Mouse (Mus musculus) embryonic stem cell, embryonic (primary cell): ENCODE data around the gene Klhl20.

Experiments
- CTCF ChIA-PET, 4 experiments: fragments of 300-600 bp in 2 of 4; fragments of 350-600 bp in 2 of 4; sonication (Branson Sonifier 250); formaldehyde crosslinking; loops; one replicate each; lab custom pipeline; 2022; ENCODE audit warnings: inconsistent platforms in 2 of 4; lab: Charles Lee
- POLR2A ChIA-PET, 4 experiments: fragments of 300-600 bp in 2 of 4; fragments of 350-600 bp in 2 of 4; sonication (Branson Sonifier 250); formaldehyde crosslinking; loops; one replicate each; lab custom pipeline; 2022; ENCODE audit warnings: antibody characterized with exemption in 4 of 4, inconsistent platforms in 1 of 4; lab: Charles Lee

The Klhl20 gene

DNA sequence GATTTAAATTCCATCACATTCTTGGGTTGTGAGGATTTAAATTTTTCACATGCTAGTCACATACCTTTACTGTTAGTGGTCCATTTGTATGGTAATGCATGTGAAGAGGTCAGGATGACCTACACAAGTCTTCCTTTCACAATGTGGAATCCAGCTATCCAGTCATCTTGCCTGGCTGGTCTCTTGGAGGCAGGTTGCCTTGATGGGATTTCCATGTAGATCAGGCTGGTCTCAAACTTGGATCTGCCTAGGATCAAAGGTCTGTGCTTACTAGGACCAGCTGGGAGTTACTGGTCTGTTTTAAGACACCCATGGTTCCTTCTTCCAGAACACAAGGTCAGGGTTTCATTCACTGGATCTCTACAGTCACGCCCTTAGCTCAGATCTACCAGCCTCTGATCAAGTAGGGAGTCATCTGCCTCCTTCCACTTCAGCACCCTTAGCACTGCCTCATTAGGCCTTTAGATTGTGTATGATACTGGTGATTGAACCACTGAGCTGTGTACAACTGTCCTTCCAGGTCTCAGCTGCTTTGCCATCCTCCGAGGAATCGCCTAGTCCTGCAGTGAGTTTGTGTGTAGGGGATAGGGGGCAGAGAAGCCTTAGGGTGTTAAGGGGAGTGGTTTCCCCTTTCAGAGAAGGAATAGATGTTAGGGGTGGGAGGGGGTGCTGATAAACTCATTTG lies 91.4 kb downstream of the Klhl20 start:
- CTCF ChIA-PET, result interaction anchor here in 1 of 4 experiments (0.8 to 2.2 kb wide), 3 partner anchors 58 to 156 kb away, joined by 3 to 10 read pairs (median 3); no protein-coding TSS in a partner anchor
- POLR2A ChIA-PET, result interaction anchor here (0.5 to 12.5 kb wide), 105 partner anchors 8 to 837 kb away, joined by 3 to 226 read pairs (median 4); partner anchors contain the start of genes Cenpl (in 4 of the 4), Dars2 (in 4 of the 4), Klhl20 (in 4 of the 4) and Rc3h1 (in 2 of the 4)

DNA sequence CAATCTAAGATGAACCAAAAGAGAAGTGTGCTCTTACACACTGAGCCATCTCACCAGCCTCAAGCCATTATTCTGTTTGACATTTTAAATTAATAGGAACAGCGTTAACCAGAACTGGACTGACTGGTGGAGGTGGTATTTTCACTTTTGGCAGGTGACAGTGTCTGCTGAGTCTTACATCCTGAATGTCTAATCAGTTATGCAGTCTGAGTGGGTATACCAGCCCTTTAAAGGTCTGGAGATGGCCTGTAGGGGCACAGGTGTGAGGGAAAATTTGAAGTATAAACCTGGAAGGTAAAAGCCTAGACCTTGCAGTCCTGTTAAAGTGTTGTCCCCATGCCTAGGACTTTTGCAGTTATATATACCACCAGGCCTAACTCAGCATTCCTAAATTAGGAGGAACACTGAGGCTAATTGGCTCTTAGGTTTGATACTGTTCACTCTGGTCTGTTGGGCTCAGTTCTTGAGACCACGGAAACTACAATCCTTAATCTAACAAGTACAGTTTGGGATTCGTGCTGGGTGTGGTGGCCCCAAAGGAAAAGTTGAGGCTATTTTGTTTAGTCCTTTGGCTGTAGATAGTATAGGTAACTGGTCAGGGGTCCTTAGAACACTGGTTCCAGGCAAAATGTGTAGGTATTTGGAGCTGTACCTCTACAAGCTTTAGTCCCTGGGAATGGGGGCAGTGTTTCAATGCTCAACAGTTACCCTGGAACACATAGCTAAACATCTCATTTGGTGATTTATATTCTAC lies 92.2 kb downstream of the Klhl20 start:
- ChIA-PET CTCF (interaction anchor here in 1 of 4 experiments (0.8 to 2.2 kb wide), 3 partner anchors 58 to 157 kb away, joined by 3 to 10 read pairs (median 3); no protein-coding TSS in a partner anchor), POLR2A (interaction anchor here (0.5 to 15.0 kb wide), 95 partner anchors 7 to 838 kb away, joined by 3 to 267 read pairs (median 5); partner anchors contain the start of genes Klhl20 (in 4 of the 4), Cenpl (in 3 of the 4), Dars2 (in 3 of the 4) and Rc3h1 (in 2 of the 4))
